Mouse (Mus musculus) hindbrain, embryonic 12.5 days (tissue): ENCODE data around the gene Hist1h1d. TPM values are rescaled to one million over a fixed set of nuclear protein-coding genes. Genes with fewer than 3 reads are reported as not detected.
A peak's percentile ranks its signal among the peaks of the same experiment; 100 is the strongest.

Experiments
- ATAC-seq: fragments of 200-750 bp; cut with Nextera tagmentation; 2 replicates; pipeline ENCODE4 v1.8.0; 2017; ENCODE audit warnings: moderate TSS enrichment; ENCODE audit not compliant: low FRiP score
- H3K27ac ChIP-seq: fragments of 300-500 bp; sonication (generic); 2 replicates; pipeline ENCODE4 v1.5.1; 2016; ENCODE audit warnings: mild to moderate bottlenecking
- H3K27me3 ChIP-seq: fragments of 300-500 bp; sonication (generic); 2 replicates; pipeline ENCODE4 v1.6.1; 2016; ENCODE audit warnings: mild to moderate bottlenecking
- H3K36me3 ChIP-seq: fragments of 300-500 bp; sonication (generic); 2 replicates; pipeline ENCODE4 v1.6.1; 2016; ENCODE audit warnings: mild to moderate bottlenecking
- H3K4me1 ChIP-seq: fragments of 300-500 bp; sonication (generic); 2 replicates; pipeline ENCODE4 v1.6.1; 2016
- H3K4me2 ChIP-seq: fragments of 300-500 bp; sonication (generic); replicated peaks from 2 replicates; pipeline ENCODE4 v1.6.1; 2016; ENCODE audit warnings: mild to moderate bottlenecking
- H3K4me3 ChIP-seq: fragments of 300-500 bp; sonication (generic); 2 replicates; pipeline ENCODE4 v1.5.1; 2016; ENCODE audit warnings: mild to moderate bottlenecking
- H3K9ac ChIP-seq: fragments of 300-500 bp; sonication (generic); 2 replicates; pipeline ENCODE4 v1.6.1; 2016; ENCODE audit warnings: mild to moderate bottlenecking, moderate library complexity
- H3K9me3 ChIP-seq: fragments of 300-500 bp; sonication (generic); replicated peaks from 2 replicates; pipeline ENCODE4 v1.6.1; 2016; ENCODE audit warnings: mild to moderate bottlenecking
- WGBS: fragments of 180-500 bp; shearing (Covaris S2); methylation state at CpG from one replicate; pipeline ENCODE4 v1.1.7; 2016; 5-methylcytosine and 5-hydroxymethylcytosine counted together
- polyA plus RNA-seq: library from polyadenylated mRNA; unstranded; fragments of >200 nt; fragmentation: Nextera tagmentation; extraction: Ambion mirVana; gene quantifications from 2 replicates; pipeline ENCODE4 v1.2.1, GENCODE M21; 2016

Gene Hist1h1d
- polyA plus RNA-seq, 1 experiment from 2014 or later, result 0.39 TPM

GRCm38 (mm10) chr13:23518295-23518603 is 34.8 kb upstream of the Hist1h1d start:
- Histone ChIP-seq H3K9ac (no peak overlapping the region), H3K4me2 (peak overlapping the region; percentile 68), H3K27ac (no peak overlapping the region), H3K4me1 (peaks cover 3% of the 10 kb centered on the region; the same call in 1 of the 2 replicates), H3K27me3 (no peaks in the 10 kb centered on the region), H3K36me3 (no peaks in the 10 kb centered on the region), H3K9me3 (no peaks in the 10 kb centered on the region), H3K4me3 (peak overlapping the region; percentile 41)
- ATAC-seq, result 0 out of 2 replicates have a peak, but pooled peaks have one; percentile 8
- WGBS, result 1% methylated on average over 6 of the region's 6 CpGs

GRCm38 (mm10) chr13:23518885-23519284 is 34.2 kb upstream of the Hist1h1d start:
- H3K36me3 ChIP-seq, result no peaks in the 10 kb centered on the region
- WGBS, result 0% methylated on average over 6 of the region's 6 CpGs
- no peak overlapping the region for H3K9ac ChIP-seq
- H3K4me1 ChIP-seq, result peaks cover 3% of the 10 kb centered on the region; the same call in 1 of the 2 replicates
- peak overlapping the region; percentile 68 for H3K4me2 ChIP-seq
- no peaks in the 10 kb centered on the region for H3K9me3 ChIP-seq
- no peaks in the 10 kb centered on the region for H3K27me3 ChIP-seq
- ATAC-seq, result peak; percentile 49; the same call in 1 of the 2 replicates
- peak overlapping the region; percentile 35 for H3K4me3 ChIP-seq
- H3K27ac ChIP-seq, result peak overlapping the region; percentile 35; the same call in 1 of the 2 replicates

- Histone ChIP-seq H3K36me3 (no peaks in the 10 kb centered on the region), H3K9me3 (no peaks in the 10 kb centered on the region), H3K9ac (no peak overlapping the region), H3K4me3 (peak overlapping the region; percentile 35), H3K27ac (peak overlapping the region; percentile 35; the same call in 1 of the 2 replicates), H3K27me3 (no peaks in the 10 kb centered on the region), H3K4me2 (peak overlapping the region; percentile 68), H3K4me1 (peaks cover 3% of the 10 kb centered on the region; the same call in 1 of the 2 replicates)
- WGBS, result under 1% methylated on average over 10 of the region's 10 CpGs
- no peak for ATAC-seq
Measured at GRCm38 (mm10) chr13:23519416-23519815, 33.6 kb upstream of the Hist1h1d start.

GRCm38 (mm10) chr13:23521703-23522102 is 31.4 kb upstream of the Hist1h1d start:
- 3% methylated on average over 14 of the region's 14 CpGs for WGBS
- H3K27ac ChIP-seq, result no peak overlapping the region
- peaks cover 4% of the 10 kb centered on the region for H3K4me1 ChIP-seq
- no peaks in the 10 kb centered on the region for H3K9me3 ChIP-seq
- no peaks in the 10 kb centered on the region for H3K36me3 ChIP-seq
- H3K4me2 ChIP-seq, result peak overlapping the region; percentile 19; the same call in 1 of the 2 replicates
- H3K27me3 ChIP-seq, result no peaks in the 10 kb centered on the region
- no peak overlapping the region for H3K4me3 ChIP-seq
- H3K9ac ChIP-seq, result no peak overlapping the region
- no peak for ATAC-seq

- Histone ChIP-seq H3K4me3 (no peak overlapping the region), H3K4me1 (peaks cover 4% of the 10 kb centered on the region), H3K9me3 (no peaks in the 10 kb centered on the region), H3K27ac (no peak overlapping the region), H3K27me3 (no peaks in the 10 kb centered on the region), H3K36me3 (no peaks in the 10 kb centered on the region), H3K4me2 (no peak overlapping the region), H3K9ac (no peak overlapping the region)
- 48% methylated on average over 5 of the region's 5 CpGs for WGBS
- ATAC-seq, result no peak
Measured at GRCm38 (mm10) chr13:23523976-23524375, 29.1 kb upstream of the Hist1h1d start.

- no peaks in the 10 kb centered on the region for H3K9me3 ChIP-seq
- no peak overlapping the region for H3K9ac ChIP-seq
- H3K27me3 ChIP-seq, result no peaks in the 10 kb centered on the region
- no peaks in the 10 kb centered on the region for H3K36me3 ChIP-seq
- no peak for ATAC-seq
- no peak overlapping the region for H3K4me2 ChIP-seq
- H3K27ac ChIP-seq, result no peak overlapping the region
- no peak overlapping the region for H3K4me3 ChIP-seq
- H3K4me1 ChIP-seq, result peaks cover 4% of the 10 kb centered on the region
- WGBS, result 9% methylated on average over 5 of the region's 5 CpGs
Measured at GRCm38 (mm10) chr13:23524654-23525053, 28.4 kb upstream of the Hist1h1d start.

- Histone ChIP-seq H3K36me3 (no peaks in the 10 kb centered on the region), H3K27ac (no peak overlapping the region), H3K9ac (peak overlapping the region; percentile 32; the same call in 1 of the 2 replicates), H3K9me3 (no peaks in the 10 kb centered on the region), H3K4me2 (peak overlapping the region; percentile 53), H3K4me1 (peaks cover 4% of the 10 kb centered on the region), H3K4me3 (peak overlapping the region; percentile 38), H3K27me3 (no peaks in the 10 kb centered on the region)
- 2% methylated on average over 10 of the region's 10 CpGs for WGBS
- ATAC-seq, result no peak
Measured at GRCm38 (mm10) chr13:23525901-23526300, 27.2 kb upstream of the Hist1h1d start.

GRCm38 (mm10) chr13:23526312-23526711 is 26.8 kb upstream of the Hist1h1d start:
- H3K9me3 ChIP-seq, result no peaks in the 10 kb centered on the region
- H3K9ac ChIP-seq, result peak overlapping the region; percentile 57; the same call in 1 of the 2 replicates
- H3K27ac ChIP-seq, result peak overlapping the region; percentile 49
- peak; percentile 44; the same call in 1 of the 2 replicates for ATAC-seq
- H3K4me3 ChIP-seq, result peak overlapping the region; percentile 38
- no peaks in the 10 kb centered on the region for H3K27me3 ChIP-seq
- peaks cover 4% of the 10 kb centered on the region for H3K4me1 ChIP-seq
- H3K4me2 ChIP-seq, result peak overlapping the region; percentile 53
- H3K36me3 ChIP-seq, result no peaks in the 10 kb centered on the region
- under 1% methylated on average over 17 of the region's 17 CpGs for WGBS

GRCm38 (mm10) chr13:23529005-23529404 is 24.1 kb upstream of the Hist1h1d start:
- ATAC-seq, result no peak
- Histone ChIP-seq H3K4me3 (no peak overlapping the region), H3K4me1 (peaks cover 18% of the 10 kb centered on the region), H3K36me3 (no peaks in the 10 kb centered on the region), H3K9ac (no peak overlapping the region), H3K27me3 (no peaks in the 10 kb centered on the region), H3K4me2 (peak overlapping the region; percentile 11; the same call in 1 of the 2 replicates), H3K9me3 (no peaks in the 10 kb centered on the region), H3K27ac (no peak overlapping the region)
- WGBS, result 70% methylated on average over 5 of the region's 5 CpGs

GRCm38 (mm10) chr13:23529480-23530165 is 23.4 kb upstream of the Hist1h1d start:
- peak overlapping the region; percentile 76 for H3K4me2 ChIP-seq
- peak overlapping the region; percentile 97; the same call in 1 of the 2 replicates for H3K27ac ChIP-seq
- peaks cover 23% of the 10 kb centered on the region for H3K4me1 ChIP-seq
- peak overlapping the region; percentile 64 for H3K9ac ChIP-seq
- ATAC-seq, result no peak
- WGBS, result 32% methylated on average over 2 of the region's 2 CpGs
- H3K9me3 ChIP-seq, result no peaks in the 10 kb centered on the region
- no peaks in the 10 kb centered on the region for H3K36me3 ChIP-seq
- peak overlapping the region; percentile 51 for H3K4me3 ChIP-seq
- no peaks in the 10 kb centered on the region for H3K27me3 ChIP-seq

- Histone ChIP-seq H3K9me3 (no peaks in the 10 kb centered on the region), H3K4me1 (peaks cover 25% of the 10 kb centered on the region), H3K9ac (peak overlapping the region; percentile 64), H3K4me3 (peak overlapping the region; percentile 51), H3K27ac (peak overlapping the region; percentile 97), H3K27me3 (no peaks in the 10 kb centered on the region), H3K36me3 (no peaks in the 10 kb centered on the region), H3K4me2 (peak overlapping the region; percentile 76)
- WGBS, result under 1% methylated on average over 20 of the region's 20 CpGs
- no peak for ATAC-seq
Measured at GRCm38 (mm10) chr13:23530181-23530900, 22.7 kb upstream of the Hist1h1d start.
